ENCODE assay signal across 21 mouse cellular contexts in the genomic region with DNA sequence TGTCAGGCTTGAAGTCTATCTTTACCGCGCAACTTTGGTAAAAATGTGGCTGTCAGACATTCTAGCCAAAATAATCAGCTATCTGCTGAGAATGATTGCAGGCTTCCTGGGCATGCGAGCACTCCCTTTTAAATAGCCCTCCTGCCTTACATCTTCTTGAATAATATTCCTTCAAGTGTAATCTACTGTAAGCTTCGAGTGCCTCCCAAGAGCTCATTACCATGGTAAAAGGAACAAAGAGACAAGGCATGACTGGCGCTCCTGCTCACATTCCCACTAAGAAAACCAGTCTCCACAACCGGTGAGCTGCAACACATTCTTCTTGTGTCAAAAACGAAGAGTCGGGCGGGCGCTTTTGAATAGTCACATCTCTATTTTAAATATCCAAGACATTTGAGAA.
DNase-seq lines count a peak whose midpoint lies in the region; ATAC-seq and TF ChIP-seq lines count a peak whose summit lies in the region.
"Had no signal": no experiment of that assay in that cellular context is flagged by ENCODE, and none has a peak within 500 bp of the region (broad histone marks: within the 10 kb centered on the region; RNA-seq: fewer than 3 reads in every experiment).

No protein-coding gene starts in this region.

- 27% methylated on average over 10 of the region's 10 CpGs for WGBS in forebrain, embryonic 13.5 days
- 67% methylated on average over 10 of the region's 10 CpGs for WGBS in forebrain, embryonic 11.5 days
- WGBS in forebrain, embryonic 14.5 days: 18% methylated on average over 10 of the region's 10 CpGs
- WGBS in hindbrain, postnatal 0 days: 45% methylated on average over 10 of the region's 10 CpGs
- 67% methylated on average over 10 of the region's 10 CpGs for WGBS in intestine, embryonic 15.5 days

- H3K36me3 ChIP-seq in forebrain, embryonic 13.5 days (ENCODE audit: poor library complexity, severe bottlenecking): no peaks in the 10 kb centered on the region
- no peaks in the 10 kb centered on the region for H3K36me3 ChIP-seq in forebrain, embryonic 11.5 days (ENCODE audit: control insufficient read depth, insufficient read depth, low read length)
- no peaks in the 10 kb centered on the region for H3K36me3 ChIP-seq in forebrain, embryonic 14.5 days (ENCODE audit: control insufficient read depth, insufficient read depth, low read length)
- no peaks in the 10 kb centered on the region for H3K36me3 ChIP-seq in hindbrain, postnatal 0 days (ENCODE audit: insufficient read depth, low read length)
- no peaks in the 10 kb centered on the region for H3K36me3 ChIP-seq in intestine, embryonic 15.5 days
- H3K36me3 ChIP-seq: heart, embryonic 15.5 days; limb, embryonic 13.5 days; lung, embryonic 15.5 days; neural tube, embryonic 13.5 days had no signal

- no peak overlapping the region for H3K4me3 ChIP-seq in forebrain, embryonic 13.5 days
- no peak overlapping the region for H3K4me3 ChIP-seq in forebrain, embryonic 11.5 days (ENCODE audit: low read depth, low read length)
- H3K4me3 ChIP-seq in forebrain, embryonic 14.5 days (ENCODE audit: low read depth, low read length): no peak overlapping the region
- no peak overlapping the region for H3K4me3 ChIP-seq in hindbrain, postnatal 0 days (ENCODE audit: low read length)
- no peak overlapping the region for H3K4me3 ChIP-seq in intestine, embryonic 15.5 days (replicated peaks)
- H3K4me3 ChIP-seq: erythroblast, embryonic 14.5 days; heart, embryonic 15.5 days; limb, embryonic 13.5 days; lung, embryonic 15.5 days; neural tube, embryonic 13.5 days had no signal

- H3K4me1 ChIP-seq in forebrain, embryonic 13.5 days: peaks cover 14% of the 10 kb centered on the region
- H3K4me1 ChIP-seq in forebrain, embryonic 11.5 days (replicated peaks; ENCODE audit: control insufficient read depth, insufficient read depth, low read length): no peaks in the 10 kb centered on the region
- peaks cover 3% of the 10 kb centered on the region; the same call in 1 of the 2 replicates for H3K4me1 ChIP-seq in forebrain, embryonic 14.5 days (ENCODE audit: control insufficient read depth, insufficient read depth, low read length)
- no peaks in the 10 kb centered on the region for H3K4me1 ChIP-seq in hindbrain, postnatal 0 days (ENCODE audit: insufficient read depth, low read length)
- no peaks in the 10 kb centered on the region for H3K4me1 ChIP-seq in intestine, embryonic 15.5 days (replicated peaks)
- H3K4me1 ChIP-seq: heart, embryonic 15.5 days; limb, embryonic 13.5 days; lung, embryonic 15.5 days had no signal

- peak; percentile 67; the same call in 1 of the 2 replicates for ATAC-seq in forebrain, embryonic 13.5 days
- no peak for ATAC-seq in forebrain, embryonic 11.5 days (replicated peaks; ENCODE audit: low FRiP score)
- peak; percentile 85 for ATAC-seq in forebrain, embryonic 14.5 days
- ATAC-seq in hindbrain, postnatal 0 days: no peak
- no peak for ATAC-seq in intestine, embryonic 15.5 days

- H3K4me2 ChIP-seq in forebrain, embryonic 13.5 days: peak overlapping the region; percentile 39
- H3K4me2 ChIP-seq in forebrain, embryonic 11.5 days (ENCODE audit: low read depth, low read length, severe bottlenecking): no peak overlapping the region
- peak overlapping the region; percentile 24; the same call in 1 of the 2 replicates for H3K4me2 ChIP-seq in forebrain, embryonic 14.5 days (ENCODE audit: low read length)
- 0 out of 2 replicates have a peak overlapping the region, but pooled peaks have one; percentile 10 for H3K4me2 ChIP-seq in hindbrain, postnatal 0 days (ENCODE audit: low read depth, low read length)
- no peak overlapping the region for H3K4me2 ChIP-seq in intestine, embryonic 15.5 days (replicated peaks)
- H3K4me2 ChIP-seq: heart, embryonic 15.5 days; limb, embryonic 13.5 days; lung, embryonic 15.5 days; neural tube, embryonic 13.5 days had no signal

- no peak overlapping the region for H3K9ac ChIP-seq in forebrain, embryonic 13.5 days
- H3K9ac ChIP-seq in forebrain, embryonic 11.5 days (ENCODE audit: low read length): no peak overlapping the region
- H3K9ac ChIP-seq in forebrain, embryonic 14.5 days (ENCODE audit: low read length): no peak overlapping the region
- H3K9ac ChIP-seq in hindbrain, postnatal 0 days (replicated peaks; ENCODE audit: low read length): no peak overlapping the region
- H3K9ac ChIP-seq in intestine, embryonic 15.5 days: no peak overlapping the region
- H3K9ac ChIP-seq: heart, embryonic 15.5 days; limb, embryonic 13.5 days; liver, embryonic 14.5 days; lung, embryonic 15.5 days; neural tube, embryonic 13.5 days had no signal

- DNase-seq in forebrain, embryonic 11.5 days (ENCODE audit: low spot score): no peak
- DNase-seq in ES-CJ7 (ENCODE audit: low read depth, low spot score): peak; percentile 6
- DNase-seq in forebrain, embryonic 14.5 days (ENCODE audit: low spot score): peak; percentile 73
- no peak for DNase-seq in hindbrain, postnatal 0 days (ENCODE audit: low spot score)
- DNase-seq in cerebellum, postnatal 10 days: no peak
- no peak for DNase-seq in urinary bladder, postnatal 36 days (ENCODE audit: low spot score in 2 of 2)
- DNase-seq: adrenal gland, adult 2 months; cerebellum, adult 8-10 months; gastrocnemius, postnatal 14 days; kidney, adult 11 months; thymus, postnatal 25 days had no signal

- H3K9me3 ChIP-seq in forebrain, embryonic 13.5 days (replicated peaks): no peaks in the 10 kb centered on the region
- H3K9me3 ChIP-seq in forebrain, embryonic 11.5 days (ENCODE audit: control insufficient read depth, low read length): no peaks in the 10 kb centered on the region
- H3K9me3 ChIP-seq in forebrain, embryonic 14.5 days (replicated peaks; ENCODE audit: control insufficient read depth, low read length): no peaks in the 10 kb centered on the region
- H3K9me3 ChIP-seq in hindbrain, postnatal 0 days (ENCODE audit: low read length): no peaks in the 10 kb centered on the region
- H3K9me3 ChIP-seq in intestine, embryonic 15.5 days: no peaks in the 10 kb centered on the region
- H3K9me3 ChIP-seq: heart, embryonic 15.5 days; limb, embryonic 13.5 days; lung, embryonic 15.5 days; neural tube, embryonic 13.5 days had no signal

- no peaks in the 10 kb centered on the region for H3K27me3 ChIP-seq in forebrain, embryonic 13.5 days
- no peaks in the 10 kb centered on the region for H3K27me3 ChIP-seq in forebrain, embryonic 11.5 days (ENCODE audit: control insufficient read depth, insufficient read depth, low read length)
- no peaks in the 10 kb centered on the region for H3K27me3 ChIP-seq in forebrain, embryonic 14.5 days (replicated peaks; ENCODE audit: control insufficient read depth, insufficient read depth, low read length)
- no peaks in the 10 kb centered on the region for H3K27me3 ChIP-seq in hindbrain, postnatal 0 days (ENCODE audit: insufficient read depth, low read length)
- H3K27me3 ChIP-seq in intestine, embryonic 15.5 days (replicated peaks): no peaks in the 10 kb centered on the region
- H3K27me3 ChIP-seq: CH12.LX; heart, embryonic 15.5 days; limb, embryonic 13.5 days; lung, embryonic 15.5 days; neural tube, embryonic 13.5 days had no signal

- H3K27ac ChIP-seq in forebrain, embryonic 13.5 days: peak overlapping the region; percentile 40
- no peak overlapping the region for H3K27ac ChIP-seq in forebrain, embryonic 11.5 days (ENCODE audit: low read depth, low read length)
- H3K27ac ChIP-seq in forebrain, embryonic 14.5 days (ENCODE audit: low read depth, low read length): 0 out of 2 replicates have a peak overlapping the region, but pooled peaks have one; percentile 27
- H3K27ac ChIP-seq in hindbrain, postnatal 0 days: no peak overlapping the region
- no peak overlapping the region for H3K27ac ChIP-seq in intestine, embryonic 15.5 days
- H3K27ac ChIP-seq: heart, embryonic 15.5 days; kidney, postnatal 0 days; limb, embryonic 13.5 days; liver, embryonic 14.5 days; lung, embryonic 15.5 days; neural tube, embryonic 13.5 days had no signal

- no peak for TF ChIP-seq CTCF in hindbrain, postnatal 0 days (IDR thresholded peaks at IDR 0.05; ENCODE audit: low read depth)

Comparison
In these comparisons a context has a peak if more than half of its experiments do, and no peak if none do; other contexts are left out.
1. ATAC-seq: peak in forebrain, embryonic 13.5 days (single experiment) and forebrain, embryonic 14.5 days (single experiment); none in forebrain, embryonic 11.5 days (single experiment), hindbrain, postnatal 0 days (single experiment) and intestine, embryonic 15.5 days (single experiment).
2. H3K27ac ChIP-seq: peak in forebrain, embryonic 13.5 days (single experiment) and forebrain, embryonic 14.5 days (single experiment); none in forebrain, embryonic 11.5 days (single experiment), hindbrain, postnatal 0 days (single experiment) and intestine, embryonic 15.5 days (single experiment).
3. H3K4me2 ChIP-seq: peak in forebrain, embryonic 13.5 days (single experiment), forebrain, embryonic 14.5 days (single experiment) and hindbrain, postnatal 0 days (single experiment); none in forebrain, embryonic 11.5 days (single experiment) and intestine, embryonic 15.5 days (single experiment).
4. DNase-seq: peak in ES-CJ7 (single experiment) and forebrain, embryonic 14.5 days (single experiment); none in forebrain, embryonic 11.5 days (single experiment), hindbrain, postnatal 0 days (single experiment), cerebellum, postnatal 10 days (0 of 2) and urinary bladder, postnatal 36 days (0 of 2).